Mouse (Mus musculus) C2C12 (cell line): ENCODE data around the gene 1110051M20Rik. TPM values are rescaled to one million over a fixed set of nuclear protein-coding genes. Genes with fewer than 3 reads are reported as not detected.

ENCODE experiments used
- H3K27me3 ChIP-seq: one replicate; pipeline ENCODE4 v1.6.1; 2011; ENCODE audit not compliant: control insufficient read depth, insufficient read depth, insufficient read length
- H3K36me3 ChIP-seq: one replicate; pipeline ENCODE4 v1.6.1; 2011; ENCODE audit not compliant: control insufficient read depth, insufficient read depth
- H3K4me3 ChIP-seq: one replicate; pipeline ENCODE4 v1.5.1; 2011; ENCODE audit warnings: mild to moderate bottlenecking, control low read depth; ENCODE audit not compliant: poor library complexity, insufficient read depth, severe bottlenecking
- H3K79me2 ChIP-seq: one replicate; pipeline ENCODE4 v1.6.1; 2011; ENCODE audit not compliant: control insufficient read depth, insufficient read depth
- H3K79me3 ChIP-seq: one replicate; pipeline ENCODE4 v1.6.1; 2011; ENCODE audit warnings: low read depth, control low read depth
- H3ac ChIP-seq: one replicate; pipeline ENCODE3; 2011; ENCODE audit warnings: low read depth; ENCODE audit not compliant: control insufficient read depth, insufficient read length
- CEBPB ChIP-seq: IDR thresholded peaks from one replicate; pipeline ENCODE4 v1.6.1; 2011; ENCODE audit warnings: low read depth, mild to moderate bottlenecking, control low read depth, moderate library complexity
- CTCF ChIP-seq: IDR thresholded peaks from one replicate; pipeline ENCODE4 v1.5.1; 2011; ENCODE audit not compliant: control insufficient read depth, insufficient read depth, insufficient read length
- FOSL1 ChIP-seq: IDR thresholded peaks from one replicate; pipeline ENCODE4 v1.8.0; 2011; ENCODE audit warnings: mild to moderate bottlenecking, low read length; ENCODE audit not compliant: poor library complexity, insufficient read depth, severe bottlenecking
- MAX ChIP-seq: IDR thresholded peaks from one replicate; pipeline ENCODE4 v1.6.1; 2011; ENCODE audit warnings: mild to moderate bottlenecking, control low read depth
- MYOD1 ChIP-seq: IDR thresholded peaks from one replicate; pipeline ENCODE4 v1.6.1; 2011; ENCODE audit warnings: low read depth; ENCODE audit not compliant: control insufficient read depth, insufficient read length
- MYOG ChIP-seq: IDR thresholded peaks from one replicate; pipeline ENCODE4 v1.6.1; 2011; ENCODE audit not compliant: control insufficient read depth, insufficient read length; ENCODE audit errors: extremely low read depth
- USF1 ChIP-seq: IDR thresholded peaks from one replicate; pipeline ENCODE4 v1.6.1; 2011; ENCODE audit warnings: low read depth, mild to moderate bottlenecking, control low read depth, moderate library complexity
- polyA plus RNA-seq: library from polyadenylated mRNA; unstranded; fragments of >200 nt; fragmentation: generic; extraction: Trizol; gene quantifications from one replicate; pipeline ENCODE4 v1.2.1, GENCODE M21; 2012; ENCODE audit warnings: missing spikeins

The 1110051M20Rik gene
- polyA plus RNA-seq, 1 experiment = 27.5 TPM

DNA sequence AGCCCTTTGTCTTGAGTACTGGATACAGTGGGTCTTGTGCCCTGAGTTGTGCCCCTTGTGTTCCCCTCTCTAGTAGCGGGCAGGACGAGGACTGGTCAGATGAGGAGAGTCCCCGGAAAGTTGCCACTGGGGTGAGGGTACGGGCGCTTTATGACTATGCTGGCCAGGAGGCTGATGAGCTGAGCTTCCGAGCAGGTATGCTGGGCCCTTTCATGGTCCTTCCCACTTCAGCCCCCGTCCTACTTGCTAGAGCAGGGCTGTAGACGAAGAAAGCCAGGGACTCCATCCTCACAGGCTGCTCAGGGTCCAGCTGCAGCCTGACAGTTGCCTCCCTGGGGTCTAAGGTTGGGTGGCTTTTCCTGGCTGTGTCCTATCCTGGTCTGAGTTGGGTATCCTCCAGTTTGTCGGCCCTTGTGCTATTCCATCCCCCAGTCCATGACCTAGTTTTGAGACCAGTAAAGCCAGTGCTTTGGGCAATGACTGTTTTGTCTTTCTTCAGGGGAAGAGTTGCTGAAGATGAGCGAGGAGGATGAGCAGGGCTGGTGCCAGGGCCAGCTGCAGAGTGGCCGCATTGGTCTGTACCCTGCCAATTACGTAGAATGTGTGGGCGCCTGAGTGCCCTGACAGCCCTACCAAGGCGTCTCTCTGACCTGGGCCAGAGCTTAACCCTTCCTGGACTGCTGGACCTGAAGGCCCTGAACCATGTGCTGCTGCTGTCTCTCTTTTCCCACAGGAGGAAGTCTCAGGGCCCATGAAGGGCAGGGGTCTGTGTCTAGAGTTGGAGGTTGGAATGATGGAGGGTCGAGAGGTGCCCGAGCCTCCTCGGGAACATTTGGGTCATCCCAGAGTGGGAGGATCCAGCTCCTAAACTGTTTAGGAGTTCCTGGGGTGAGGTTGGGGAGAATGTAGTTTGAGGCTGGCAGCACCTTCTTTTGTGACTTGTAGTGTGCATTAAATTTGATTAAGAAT lies 180.5 kb downstream of the 1110051M20Rik start:
- Histone ChIP-seq H3K36me3 (peaks cover 34% of the 10 kb centered on the region), H3K79me3 (peaks cover 17% of the 10 kb centered on the region), H3K27me3 (no peaks in the 10 kb centered on the region), H3ac (no peak overlapping the region), H3K4me3 (no peak overlapping the region), H3K79me2 (peaks cover 40% of the 10 kb centered on the region)
- TF ChIP-seq CTCF (no peak), CEBPB (no peak), MAX (no peak)

DNA sequence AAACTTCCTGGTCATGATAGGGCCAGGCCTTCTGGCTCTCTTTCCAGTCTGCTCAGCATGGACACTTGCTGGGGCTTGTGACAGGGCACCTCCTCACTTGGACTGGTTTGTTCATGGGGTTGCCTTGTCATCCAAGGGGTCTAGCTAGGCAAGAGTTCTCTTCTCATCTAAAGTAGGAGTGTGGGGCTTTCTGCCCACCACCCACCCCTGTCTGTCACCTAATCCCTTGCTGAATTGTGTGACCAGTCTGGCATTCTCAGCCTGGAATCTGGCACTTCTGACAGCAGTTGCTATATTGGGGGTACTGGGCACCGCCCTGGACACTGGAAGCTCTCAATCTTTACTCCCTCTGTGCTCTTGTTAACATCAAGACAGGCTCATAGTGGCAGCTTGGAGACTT lies 185.0 kb downstream of the 1110051M20Rik start:
- H3K36me3 ChIP-seq = peaks cover 9% of the 10 kb centered on the region
- no peak overlapping the region for H3K4me3 ChIP-seq
- no peaks in the 10 kb centered on the region for H3K79me2 ChIP-seq
- H3ac ChIP-seq = no peak overlapping the region
- H3K79me3 ChIP-seq = no peaks in the 10 kb centered on the region
- TF ChIP-seq CTCF (no peak), FOSL1 (no peak), MYOD1 (no peak), MYOG (no peak), USF1 (no peak), CEBPB (no peak), MAX (no peak)
- no peaks in the 10 kb centered on the region for H3K27me3 ChIP-seq

DNA sequence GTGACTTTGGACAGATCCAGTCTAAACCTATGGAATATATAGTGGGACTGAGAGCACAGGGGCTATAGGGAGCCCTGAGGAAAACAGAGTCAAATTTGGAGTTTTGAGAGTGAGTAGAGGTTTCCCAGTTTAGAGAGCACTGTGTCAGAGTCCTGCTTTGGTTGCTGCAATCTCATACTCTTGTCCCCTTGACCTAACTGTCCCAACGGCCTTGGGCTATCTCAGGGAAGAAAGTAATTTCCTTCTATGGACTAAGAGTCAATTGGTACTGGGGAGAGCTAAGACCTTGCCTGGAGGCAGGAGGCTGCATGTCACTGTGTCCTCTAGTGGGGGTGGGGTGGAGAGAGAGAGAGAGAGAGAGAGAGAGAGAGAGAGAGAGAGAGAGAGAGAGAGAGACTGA lies 185.7 kb downstream of the 1110051M20Rik start:
- no peak overlapping the region for H3K4me3 ChIP-seq
- no peak overlapping the region for H3ac ChIP-seq
- H3K79me3 ChIP-seq = no peaks in the 10 kb centered on the region
- no peaks in the 10 kb centered on the region for H3K27me3 ChIP-seq
- no peak for TF ChIP-seq MYOD1
- TF ChIP-seq MYOG = no peak
- TF ChIP-seq FOSL1 = no peak
- TF ChIP-seq USF1 = no peak
- no peak for TF ChIP-seq MAX
- no peaks in the 10 kb centered on the region for H3K79me2 ChIP-seq
- peaks cover 9% of the 10 kb centered on the region for H3K36me3 ChIP-seq

DNA sequence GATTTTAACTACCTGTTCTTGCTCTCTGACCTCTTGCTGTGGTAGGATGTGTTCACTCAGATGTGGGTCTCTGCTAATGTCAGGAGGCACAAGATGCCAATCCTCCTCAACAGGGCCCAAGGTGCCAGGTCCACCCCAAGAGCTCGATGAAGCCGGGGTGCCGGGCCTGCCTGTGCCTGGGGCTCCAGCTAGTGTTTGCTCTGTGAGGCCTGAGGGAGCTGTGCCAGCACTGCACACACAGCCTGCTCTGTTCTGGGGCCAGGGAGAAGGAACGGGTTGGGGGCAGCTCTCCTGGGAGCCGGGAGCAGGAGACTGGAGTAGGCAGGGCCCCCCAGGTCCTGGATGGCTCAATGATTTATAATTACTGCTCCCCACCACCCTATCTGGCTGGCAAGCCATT lies 186.4 kb downstream of the 1110051M20Rik start:
- no peaks in the 10 kb centered on the region for H3K79me3 ChIP-seq
- no peaks in the 10 kb centered on the region for H3K79me2 ChIP-seq
- H3ac ChIP-seq = peak overlapping the region; percentile 71

DNA sequence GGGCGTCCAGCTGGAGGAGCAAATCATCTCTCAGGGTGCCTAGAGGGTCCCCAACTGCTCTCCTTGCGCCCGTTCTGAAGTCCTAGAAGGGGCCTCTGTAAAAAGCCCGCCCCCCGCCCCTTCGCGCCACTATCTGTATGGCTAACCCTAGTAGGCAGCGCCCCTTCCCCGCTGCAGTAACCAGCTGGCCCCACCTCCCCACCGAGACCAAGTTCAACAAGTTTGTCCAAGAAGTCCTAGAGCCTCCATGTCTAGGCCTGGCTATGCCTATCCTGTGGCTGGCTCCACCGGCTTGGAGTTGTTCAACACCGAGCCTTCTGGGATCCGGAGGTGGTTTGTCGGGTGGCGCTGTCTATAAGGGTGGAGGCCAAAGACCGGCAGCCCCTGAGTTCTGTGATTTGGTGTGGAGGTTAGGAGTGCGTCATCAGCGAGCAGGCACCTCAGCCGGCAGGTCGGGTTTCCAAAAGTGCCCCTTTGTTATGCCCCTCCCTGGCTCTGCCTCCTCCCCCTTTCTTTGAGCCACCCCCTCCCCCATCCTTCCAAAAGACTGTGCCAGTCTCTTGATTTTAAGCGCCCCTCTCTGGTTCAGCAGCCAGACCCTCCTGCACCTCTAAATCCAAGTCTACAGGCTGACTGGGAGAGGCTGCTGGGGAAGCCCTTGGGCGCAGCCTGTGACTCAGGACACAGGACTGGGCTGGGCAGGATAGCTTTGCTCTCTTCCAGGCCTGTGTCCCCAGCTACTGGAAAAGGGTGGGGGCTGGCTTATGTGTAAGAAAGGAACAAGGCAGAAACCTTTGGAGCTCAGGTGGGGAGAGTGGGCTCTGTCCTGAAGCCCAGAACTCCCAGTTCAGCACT lies 187.2 kb downstream of the 1110051M20Rik start:
- H3K36me3 ChIP-seq = peaks cover 5% of the 10 kb centered on the region
- H3K79me3 ChIP-seq = no peaks in the 10 kb centered on the region
- no peaks in the 10 kb centered on the region for H3K79me2 ChIP-seq
- TF ChIP-seq CTCF (no peak), USF1 (no peak), CEBPB (no peak), MYOG (no peak), MYOD1 (no peak), MAX (no peak), FOSL1 (no peak)
- H3ac ChIP-seq = peak overlapping the region; percentile 71
- H3K27me3 ChIP-seq = no peaks in the 10 kb centered on the region
- H3K4me3 ChIP-seq = peak overlapping the region; percentile 51

More for the DNA sequence above, 186.4 kb downstream of the 1110051M20Rik start:
- Histone ChIP-seq H3K4me3 (no peak overlapping the region), H3K27me3 (no peaks in the 10 kb centered on the region), H3K36me3 (peaks cover 9% of the 10 kb centered on the region)
- TF ChIP-seq MYOG (no peak), MAX (no peak), USF1 (no peak), CTCF (no peak)
